Mouse (Mus musculus): ENCODE data around the gene Gm49361.

The Gm49361 gene

GRCm38 (mm10) chr14:57617675-57618074 lies 128.2 kb downstream of the Gm49361 start:
- Histone ChIP-seq H3K36me3 (ENCODE audit: insufficient read depth, low read length) (peaks cover 74% of the 10 kb centered on the region), H3K27me3 (ENCODE audit: insufficient read depth, low read length) (no peaks in the 10 kb centered on the region), H3K4me3 (replicated peaks; ENCODE audit: low read length) (no peak overlapping the region), H3K4me1 (replicated peaks; ENCODE audit: low read depth, low read length) (peaks cover 44% of the 10 kb centered on the region), H3K9me3 (ENCODE audit: low read length) (no peaks in the 10 kb centered on the region)
- TF ChIP-seq POU5F1 (IDR thresholded peaks at IDR 0.05; ENCODE audit: borderline replicate concordance, low read length) (no peak), NANOG (IDR thresholded peaks at IDR 0.05; ENCODE audit: borderline replicate concordance, low read length) (no peak), CTCF (conservative IDR thresholded peaks at IDR 0.05; ENCODE audit: low read length) (no peak)

GRCm38 (mm10) chr14:57616339-57616965 lies 129.5 kb downstream of the Gm49361 start:
- no peaks in the 10 kb centered on the region for H3K9me3 ChIP-seq (ENCODE audit: low read length)
- peaks cover 42% of the 10 kb centered on the region for H3K4me1 ChIP-seq (replicated peaks; ENCODE audit: low read depth, low read length)
- H3K4me3 ChIP-seq (replicated peaks; ENCODE audit: low read length), result no peak overlapping the region
- H3K27me3 ChIP-seq (ENCODE audit: insufficient read depth, low read length), result no peaks in the 10 kb centered on the region
- TF ChIP-seq POU5F1 (IDR thresholded peaks at IDR 0.05; ENCODE audit: borderline replicate concordance, low read length) (no peak), NANOG (IDR thresholded peaks at IDR 0.05; ENCODE audit: borderline replicate concordance, low read length) (no peak), CTCF (conservative IDR thresholded peaks at IDR 0.05; ENCODE audit: low read length) (no peak)
- peaks cover 69% of the 10 kb centered on the region for H3K36me3 ChIP-seq (ENCODE audit: insufficient read depth, low read length)

- no peaks in the 10 kb centered on the region for H3K27me3 ChIP-seq (ENCODE audit: insufficient read depth, low read length)
- H3K9me3 ChIP-seq (ENCODE audit: low read length), result no peaks in the 10 kb centered on the region
- H3K4me3 ChIP-seq (replicated peaks; ENCODE audit: low read length), result no peak overlapping the region
- TF ChIP-seq NANOG (IDR thresholded peaks at IDR 0.05; ENCODE audit: borderline replicate concordance, low read length), result no peak
- TF ChIP-seq POU5F1 (IDR thresholded peaks at IDR 0.05; ENCODE audit: borderline replicate concordance, low read length), result no peak
- TF ChIP-seq CTCF (conservative IDR thresholded peaks at IDR 0.05; ENCODE audit: low read length), result no peak
- H3K4me1 ChIP-seq (replicated peaks; ENCODE audit: low read depth, low read length), result peaks cover 45% of the 10 kb centered on the region
- H3K36me3 ChIP-seq (ENCODE audit: insufficient read depth, low read length), result peaks cover 73% of the 10 kb centered on the region
Observed at GRCm38 (mm10) chr14:57615828-57616227, 130.1 kb downstream of the Gm49361 start.

- Histone ChIP-seq H3K9me3 (ENCODE audit: low read length) (no peaks in the 10 kb centered on the region), H3K36me3 (ENCODE audit: insufficient read depth, low read length) (peaks cover 71% of the 10 kb centered on the region), H3K4me1 (replicated peaks; ENCODE audit: low read depth, low read length) (peaks cover 36% of the 10 kb centered on the region), H3K4me3 (replicated peaks; ENCODE audit: low read length) (no peak overlapping the region), H3K27me3 (ENCODE audit: insufficient read depth, low read length) (no peaks in the 10 kb centered on the region)
- no peak for TF ChIP-seq NANOG (IDR thresholded peaks at IDR 0.05; ENCODE audit: borderline replicate concordance, low read length)
- TF ChIP-seq POU5F1 (IDR thresholded peaks at IDR 0.05; ENCODE audit: borderline replicate concordance, low read length), result no peak
- TF ChIP-seq CTCF (conservative IDR thresholded peaks at IDR 0.05; ENCODE audit: low read length), result no peak
Observed at GRCm38 (mm10) chr14:57611034-57611433, 134.9 kb downstream of the Gm49361 start.

GRCm38 (mm10) chr14:57609816-57610329 lies 136.0 kb downstream of the Gm49361 start:
- Histone ChIP-seq H3K9me3 (ENCODE audit: low read length) (no peaks in the 10 kb centered on the region), H3K4me1 (replicated peaks; ENCODE audit: low read depth, low read length) (peaks cover 32% of the 10 kb centered on the region), H3K4me3 (replicated peaks; ENCODE audit: low read length) (no peak overlapping the region), H3K27me3 (ENCODE audit: insufficient read depth, low read length) (no peaks in the 10 kb centered on the region), H3K36me3 (ENCODE audit: insufficient read depth, low read length) (peaks cover 67% of the 10 kb centered on the region)
- TF ChIP-seq POU5F1 (IDR thresholded peaks at IDR 0.05; ENCODE audit: borderline replicate concordance, low read length), result no peak
- no peak for TF ChIP-seq CTCF (conservative IDR thresholded peaks at IDR 0.05; ENCODE audit: low read length)
- TF ChIP-seq NANOG (IDR thresholded peaks at IDR 0.05; ENCODE audit: borderline replicate concordance, low read length), result no peak

GRCm38 (mm10) chr14:57607500-57607899 lies 138.4 kb downstream of the Gm49361 start:
- Histone ChIP-seq H3K9me3 (ENCODE audit: low read length) (no peaks in the 10 kb centered on the region), H3K36me3 (ENCODE audit: insufficient read depth, low read length) (peaks cover 79% of the 10 kb centered on the region), H3K4me1 (replicated peaks; ENCODE audit: low read depth, low read length) (peaks cover 32% of the 10 kb centered on the region), H3K4me3 (replicated peaks; ENCODE audit: low read length) (no peak overlapping the region), H3K27me3 (ENCODE audit: insufficient read depth, low read length) (no peaks in the 10 kb centered on the region)
- TF ChIP-seq CTCF (conservative IDR thresholded peaks at IDR 0.05; ENCODE audit: low read length), result no peak
- no peak for TF ChIP-seq NANOG (IDR thresholded peaks at IDR 0.05; ENCODE audit: borderline replicate concordance, low read length)
- TF ChIP-seq POU5F1 (IDR thresholded peaks at IDR 0.05; ENCODE audit: borderline replicate concordance, low read length), result no peak

GRCm38 (mm10) chr14:57606663-57607365 lies 139.1 kb downstream of the Gm49361 start:
- no peaks in the 10 kb centered on the region for H3K9me3 ChIP-seq (ENCODE audit: low read length)
- H3K4me3 ChIP-seq (replicated peaks; ENCODE audit: low read length), result no peak overlapping the region
- H3K36me3 ChIP-seq (ENCODE audit: insufficient read depth, low read length), result peaks cover 82% of the 10 kb centered on the region
- no peak for TF ChIP-seq CTCF (conservative IDR thresholded peaks at IDR 0.05; ENCODE audit: low read length)
- no peaks in the 10 kb centered on the region for H3K27me3 ChIP-seq (ENCODE audit: insufficient read depth, low read length)
- peaks cover 27% of the 10 kb centered on the region for H3K4me1 ChIP-seq (replicated peaks; ENCODE audit: low read depth, low read length)

GRCm38 (mm10) chr14:57593279-57593678 lies 152.6 kb downstream of the Gm49361 start:
- H3K4me1 ChIP-seq (replicated peaks; ENCODE audit: low read depth, low read length), result no peaks in the 10 kb centered on the region
- no peaks in the 10 kb centered on the region for H3K27me3 ChIP-seq (ENCODE audit: insufficient read depth, low read length)
- no peaks in the 10 kb centered on the region for H3K9me3 ChIP-seq (ENCODE audit: low read length)
- TF ChIP-seq POU5F1 (IDR thresholded peaks at IDR 0.05; ENCODE audit: borderline replicate concordance, low read length), result no peak
- no peak overlapping the region for H3K4me3 ChIP-seq (replicated peaks; ENCODE audit: low read length)
- H3K36me3 ChIP-seq (ENCODE audit: insufficient read depth, low read length), result peaks cover 94% of the 10 kb centered on the region
